Mouse (Mus musculus) Muller cell, postnatal 12 days (primary cell): ENCODE results near the gene Pbrm1.

Source experiments
- DNase-seq: peaks from one replicate; pipeline ENCODE4 v3.0.0-alpha.2; 2015; ENCODE audit errors: inconsistent ontology term

The Pbrm1 gene

DNA sequence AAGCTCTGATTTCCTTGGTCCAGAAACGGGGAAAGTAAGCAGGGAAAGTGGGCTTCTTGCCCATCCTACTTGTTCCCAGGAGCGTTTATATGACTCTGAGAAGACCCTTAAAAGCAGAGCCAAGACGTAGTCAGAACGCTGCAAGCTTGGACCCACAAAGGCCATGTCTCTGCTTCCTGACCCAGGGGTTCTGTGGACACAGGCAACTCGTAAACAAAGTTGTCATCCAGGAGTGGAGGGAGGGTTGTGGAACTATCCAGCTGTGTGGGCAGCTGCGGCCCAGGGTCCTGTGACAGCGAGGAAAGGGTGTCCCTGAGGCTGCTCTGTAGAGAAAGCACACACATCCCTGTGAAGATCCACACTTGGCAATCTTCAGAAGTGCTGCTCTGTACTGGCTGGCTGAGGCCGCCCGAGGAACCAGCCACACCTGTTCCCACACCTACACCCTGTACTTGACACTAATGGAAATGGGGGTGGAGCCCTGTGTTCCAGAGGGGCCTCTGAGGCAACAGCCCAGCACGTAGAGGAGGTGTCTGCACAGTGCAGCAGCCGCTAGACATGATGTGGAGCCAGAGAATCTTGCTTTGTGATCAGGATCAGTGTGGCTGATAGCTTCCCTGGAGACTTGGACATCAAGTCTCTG is 114.2 kb downstream of the Pbrm1 start:
- peak; percentile 11 for DNase-seq

DNA sequence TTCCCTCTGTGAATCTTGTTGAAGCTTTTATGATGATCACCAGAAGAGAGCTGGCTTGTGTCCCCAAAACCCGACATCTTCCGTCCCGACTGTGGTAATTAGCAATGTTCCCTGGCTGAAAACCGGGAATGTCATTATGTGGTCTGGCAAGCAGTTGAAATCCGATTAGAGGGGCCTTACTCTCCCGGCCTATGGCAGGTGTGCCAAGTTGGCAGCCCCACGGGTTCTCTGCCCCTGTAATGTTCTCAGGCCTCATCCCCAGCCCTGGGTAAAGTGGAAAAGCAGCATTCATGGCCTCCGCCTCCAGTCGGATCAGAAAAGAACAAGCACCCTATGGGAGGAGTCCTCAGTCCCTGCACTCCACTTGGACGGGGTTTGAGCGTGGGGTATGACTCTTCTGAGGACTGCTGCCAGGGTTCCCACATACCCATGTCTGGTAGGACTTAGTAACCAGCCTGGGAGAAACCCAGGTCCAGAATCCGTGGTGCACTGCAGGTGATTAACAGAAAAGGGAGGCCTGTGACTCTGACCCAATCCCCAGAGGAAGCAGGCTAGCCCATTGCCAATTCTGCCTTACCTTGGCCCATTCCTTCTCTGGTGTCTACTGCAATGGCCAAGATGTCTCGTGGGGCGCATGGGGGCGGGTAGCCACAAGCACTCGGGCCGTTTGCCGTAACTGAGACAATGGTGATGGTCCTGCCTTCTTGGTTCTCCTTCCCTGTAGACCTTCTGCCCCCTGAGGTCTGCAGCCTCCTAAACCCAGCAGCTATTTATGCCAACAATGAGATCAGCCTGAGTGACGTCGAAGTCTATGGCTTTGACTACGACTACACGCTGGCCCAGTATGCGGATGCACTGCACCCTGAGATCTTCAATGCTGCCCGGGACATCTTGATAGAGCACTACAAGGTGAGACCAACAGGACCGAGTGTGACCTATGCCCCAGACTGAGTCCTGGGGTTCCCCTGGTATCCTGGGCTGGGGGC is 115.4 kb downstream of the Pbrm1 start:
- DNase-seq, result peak; percentile 77

DNA sequence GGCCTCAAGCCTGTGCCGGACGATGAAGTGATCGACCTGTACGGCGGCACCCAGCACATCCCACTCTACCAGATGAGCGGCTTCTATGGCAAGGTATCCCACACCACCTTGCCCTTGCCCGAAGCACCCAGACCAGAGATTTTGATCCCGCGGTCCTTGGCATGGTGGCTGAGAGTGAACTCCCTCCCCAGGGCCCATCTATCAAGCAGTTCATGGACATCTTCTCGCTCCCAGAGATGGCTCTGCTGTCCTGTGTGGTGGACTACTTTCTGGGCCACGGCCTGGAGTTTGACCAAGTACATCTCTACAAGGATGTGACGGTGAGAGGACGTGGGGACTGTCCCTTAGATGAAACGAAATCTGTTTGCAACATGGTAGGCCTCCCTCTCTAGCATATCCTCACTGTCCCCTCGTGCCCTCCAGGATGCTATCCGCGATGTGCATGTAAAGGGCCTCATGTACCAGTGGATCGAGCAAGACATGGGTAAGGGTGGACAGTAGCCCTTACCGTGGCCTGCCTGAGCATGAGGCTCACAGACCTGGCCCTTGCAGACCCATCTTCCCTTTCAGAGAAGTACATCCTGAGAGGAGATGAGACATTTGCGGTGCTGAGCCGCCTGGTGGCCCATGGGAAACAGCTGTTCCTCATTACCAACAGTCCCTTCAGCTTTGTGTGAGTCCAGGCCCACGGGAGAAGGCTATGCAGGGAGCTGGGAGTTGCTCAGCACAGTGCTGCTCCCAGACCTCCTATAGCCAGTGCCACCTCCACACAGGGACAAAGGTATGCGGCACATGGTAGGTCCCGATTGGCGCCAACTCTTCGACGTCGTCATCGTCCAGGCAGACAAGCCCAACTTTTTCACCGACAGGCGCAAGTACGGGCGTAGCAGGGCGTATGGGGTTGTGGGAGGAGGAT is 116.8 kb downstream of the Pbrm1 start:
- no peak for DNase-seq

DNA sequence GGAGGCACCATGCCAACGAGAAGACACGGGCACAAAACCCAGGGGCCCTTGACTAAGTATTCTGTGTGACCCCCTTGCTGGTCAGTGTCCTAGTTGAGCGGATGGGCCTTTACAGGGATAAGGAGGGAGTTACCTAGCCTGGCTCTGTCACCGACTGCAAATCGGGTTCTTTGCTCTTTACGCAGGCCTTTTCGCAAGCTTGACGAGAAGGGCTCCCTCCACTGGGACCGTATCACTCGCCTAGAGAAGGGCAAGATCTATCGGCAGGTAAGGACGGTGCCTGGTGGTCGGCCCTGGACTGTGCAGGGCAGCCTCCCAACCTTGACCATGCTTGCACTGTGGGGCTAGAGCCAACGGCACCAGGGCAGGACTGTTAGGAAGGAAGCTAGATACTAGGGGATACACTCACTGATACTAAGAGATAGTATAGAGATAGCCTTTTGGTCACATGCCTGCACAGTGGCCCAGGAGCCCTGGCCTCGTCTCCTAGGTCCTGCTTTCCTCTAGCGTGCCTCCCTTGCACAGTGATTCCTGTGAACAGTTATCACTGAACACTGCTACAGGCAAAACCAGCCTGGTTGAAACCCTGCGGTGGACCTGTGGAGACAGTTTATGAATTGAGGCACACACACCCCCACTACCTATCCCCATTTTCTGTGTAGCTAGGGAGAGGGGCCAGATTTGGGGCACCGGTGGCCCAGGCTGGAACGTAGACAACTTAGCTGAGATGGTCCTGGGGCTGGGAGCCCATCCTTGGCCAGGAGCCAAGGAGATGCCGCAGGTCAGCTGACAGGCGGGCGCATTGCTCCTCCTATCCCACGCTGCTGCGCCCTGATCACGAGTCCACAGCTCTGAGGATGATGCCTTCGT is 117.7 kb downstream of the Pbrm1 start:
- DNase-seq, result no peak

DNA sequence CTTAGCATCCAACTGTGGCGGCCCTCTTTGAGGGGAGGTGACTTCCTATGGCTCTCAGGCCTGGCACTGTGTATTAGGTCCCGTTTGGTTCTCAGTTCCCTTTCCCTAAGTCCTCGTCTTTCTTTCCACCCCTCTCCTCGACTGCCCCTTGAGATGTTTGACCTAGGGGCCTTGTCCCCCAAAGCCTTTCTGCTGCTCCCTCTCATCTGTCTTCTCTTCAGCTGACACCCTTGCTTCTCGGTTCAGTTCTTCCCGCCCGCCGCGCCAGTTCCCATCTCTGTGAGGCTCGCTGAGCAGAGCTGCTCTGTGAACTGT is 118.3 kb downstream of the Pbrm1 start:
- no peak for DNase-seq

DNA sequence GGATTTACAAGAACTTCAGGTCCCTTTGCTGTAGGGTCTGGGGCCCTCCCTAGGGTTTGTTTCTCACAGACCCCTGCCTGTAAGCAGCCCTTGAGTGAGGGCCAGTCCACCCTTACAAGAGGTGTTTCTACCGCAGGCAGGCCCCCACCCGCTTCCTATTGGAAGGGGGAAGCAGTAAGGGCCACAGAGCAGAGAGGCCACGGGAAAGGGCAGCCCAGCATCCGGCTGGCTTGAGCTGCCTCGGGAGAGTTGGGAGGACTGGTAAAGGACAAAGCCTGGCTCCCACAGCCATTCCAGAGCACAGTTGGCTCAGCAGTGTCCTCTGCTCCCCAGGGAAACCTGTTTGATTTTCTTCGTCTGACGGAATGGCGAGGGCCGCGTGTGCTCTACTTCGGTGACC is 118.9 kb downstream of the Pbrm1 start:
- no peak for DNase-seq

DNA sequence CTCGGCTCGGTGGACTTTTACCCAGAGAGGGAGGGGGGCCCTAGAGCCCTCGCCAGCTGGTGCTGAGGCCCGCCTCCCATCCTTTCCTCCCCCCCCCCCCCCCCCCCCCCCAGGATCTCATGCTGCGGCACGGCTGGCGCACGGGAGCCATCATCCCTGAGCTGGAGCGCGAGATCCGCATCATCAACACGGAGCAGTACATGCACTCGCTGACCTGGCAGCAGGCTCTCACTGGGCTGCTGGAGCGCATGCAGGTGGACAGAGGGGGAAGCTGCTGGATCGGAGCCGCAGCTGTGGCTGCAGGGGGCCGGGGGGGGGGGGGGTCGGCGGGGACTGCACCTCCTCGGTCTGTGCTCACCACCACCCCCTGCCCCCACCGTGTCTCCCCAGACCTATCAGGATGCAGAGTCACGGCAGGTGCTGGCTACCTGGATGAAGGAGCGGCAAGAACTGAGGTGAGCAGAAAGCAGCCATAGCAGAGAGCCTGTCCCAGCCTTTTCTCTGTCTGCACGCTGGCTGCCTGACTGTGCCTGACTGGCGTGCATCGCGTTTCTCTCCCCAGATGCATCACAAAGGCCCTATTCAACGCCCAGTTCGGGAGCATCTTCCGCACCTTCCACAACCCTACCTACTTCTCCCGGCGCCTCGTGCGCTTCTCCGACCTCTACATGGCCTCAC is 119.4 kb downstream of the Pbrm1 start:
- no peak for DNase-seq

DNA sequence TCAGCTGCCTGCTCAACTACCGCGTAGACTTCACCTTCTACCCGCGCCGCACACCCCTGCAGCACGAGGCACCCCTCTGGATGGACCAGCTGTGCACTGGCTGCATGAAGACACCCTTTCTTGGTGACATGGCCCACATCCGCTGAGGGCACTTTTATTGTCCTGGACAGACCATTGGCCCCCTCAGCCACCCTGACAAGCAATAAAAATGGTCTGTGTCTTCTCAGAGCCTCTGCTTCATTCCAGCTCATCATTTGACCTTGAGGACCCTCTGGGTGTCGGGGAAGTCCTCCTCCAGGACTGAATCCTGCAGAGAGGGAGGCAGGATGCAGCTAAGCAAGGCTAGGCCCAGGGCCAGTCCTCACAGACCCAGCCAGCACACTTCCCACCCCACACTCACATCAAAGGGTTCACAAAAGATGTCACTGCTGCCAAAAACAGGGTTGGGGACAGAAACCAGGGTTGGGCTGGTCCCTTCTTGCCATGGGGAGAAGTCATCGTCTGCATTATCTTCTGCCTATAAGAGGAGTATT is 120.0 kb downstream of the Pbrm1 start:
- no peak for DNase-seq

DNA sequence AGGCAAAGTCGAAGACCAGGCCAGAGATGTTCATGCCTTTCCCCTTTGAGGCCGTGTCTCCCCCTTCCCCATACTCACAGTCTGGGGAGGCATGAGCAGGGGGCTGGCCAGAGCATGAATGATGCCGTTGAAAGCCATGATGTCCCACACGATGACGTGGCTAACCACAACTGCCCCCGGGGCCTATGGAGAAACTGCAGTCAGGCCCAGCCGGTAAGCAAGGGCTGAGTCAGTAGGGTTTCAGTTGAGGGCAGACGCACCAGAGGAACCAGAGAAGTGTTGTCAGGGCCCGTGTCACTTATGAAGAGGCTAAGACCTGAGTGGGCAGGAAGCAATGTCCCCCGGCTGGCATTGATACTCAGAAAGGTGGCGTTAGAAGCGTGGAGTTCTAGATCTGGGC is 120.7 kb downstream of the Pbrm1 start:
- no peak for DNase-seq

DNA sequence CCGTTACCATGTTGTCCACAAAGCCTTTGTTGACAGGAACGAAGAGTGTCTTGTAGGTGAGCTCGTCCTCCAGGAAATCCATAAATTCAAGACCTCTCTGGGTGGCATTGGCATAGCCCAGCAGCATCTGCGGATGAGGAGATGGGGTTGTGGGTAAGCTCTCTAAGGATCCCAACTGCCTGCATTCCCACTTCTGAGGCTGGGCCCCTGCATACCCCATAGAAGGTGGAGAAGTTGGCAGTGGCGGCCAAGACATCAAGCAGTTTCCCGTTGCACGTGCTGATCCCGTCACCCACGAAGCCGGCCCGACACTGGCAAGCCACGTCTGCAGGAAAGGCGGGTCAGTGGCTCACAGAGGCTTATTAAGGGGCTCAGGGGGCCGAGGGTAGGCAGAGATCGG is 121.2 kb downstream of the Pbrm1 start:
- no peak for DNase-seq

DNA sequence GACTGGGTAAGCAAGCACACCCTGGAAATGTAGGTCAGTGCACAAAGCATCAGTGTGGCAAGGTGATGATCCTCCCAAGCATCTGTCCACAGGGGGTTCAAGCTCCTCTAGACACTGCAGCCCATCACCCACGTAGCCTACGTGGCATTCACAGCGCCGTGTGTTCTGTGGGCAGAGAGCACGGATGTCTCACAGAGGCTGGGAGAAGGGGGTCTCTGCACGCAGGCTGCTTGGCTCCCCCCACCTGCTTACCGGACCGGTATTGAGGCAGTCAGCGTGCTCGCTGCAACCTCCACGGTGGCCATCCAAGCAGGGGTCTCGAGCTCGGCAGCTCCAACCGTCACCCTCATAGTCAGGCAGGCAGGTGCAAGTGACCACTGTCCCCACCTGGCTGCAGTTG is 122.1 kb downstream of the Pbrm1 start:
- no peak for DNase-seq

DNA sequence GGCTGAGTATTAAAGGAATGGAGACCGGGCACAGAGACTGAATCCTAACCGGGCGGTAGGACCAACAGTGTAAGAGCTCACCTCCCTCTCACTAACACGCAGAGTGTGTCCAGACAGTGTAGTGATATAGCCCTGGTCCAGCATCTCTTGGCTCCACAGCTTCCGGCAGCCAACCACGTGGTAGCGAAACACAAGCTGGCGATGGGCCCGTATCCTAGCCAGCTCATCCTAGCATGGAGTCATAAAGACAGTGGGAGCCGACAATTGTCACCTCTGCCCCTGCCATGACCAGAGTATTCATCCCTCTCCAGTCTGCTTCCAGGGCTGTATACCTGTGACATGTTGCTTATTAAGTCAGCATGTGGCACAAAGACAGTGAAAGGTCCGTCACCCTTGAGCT is 126.8 kb downstream of the Pbrm1 start:
- no peak for DNase-seq

DNA sequence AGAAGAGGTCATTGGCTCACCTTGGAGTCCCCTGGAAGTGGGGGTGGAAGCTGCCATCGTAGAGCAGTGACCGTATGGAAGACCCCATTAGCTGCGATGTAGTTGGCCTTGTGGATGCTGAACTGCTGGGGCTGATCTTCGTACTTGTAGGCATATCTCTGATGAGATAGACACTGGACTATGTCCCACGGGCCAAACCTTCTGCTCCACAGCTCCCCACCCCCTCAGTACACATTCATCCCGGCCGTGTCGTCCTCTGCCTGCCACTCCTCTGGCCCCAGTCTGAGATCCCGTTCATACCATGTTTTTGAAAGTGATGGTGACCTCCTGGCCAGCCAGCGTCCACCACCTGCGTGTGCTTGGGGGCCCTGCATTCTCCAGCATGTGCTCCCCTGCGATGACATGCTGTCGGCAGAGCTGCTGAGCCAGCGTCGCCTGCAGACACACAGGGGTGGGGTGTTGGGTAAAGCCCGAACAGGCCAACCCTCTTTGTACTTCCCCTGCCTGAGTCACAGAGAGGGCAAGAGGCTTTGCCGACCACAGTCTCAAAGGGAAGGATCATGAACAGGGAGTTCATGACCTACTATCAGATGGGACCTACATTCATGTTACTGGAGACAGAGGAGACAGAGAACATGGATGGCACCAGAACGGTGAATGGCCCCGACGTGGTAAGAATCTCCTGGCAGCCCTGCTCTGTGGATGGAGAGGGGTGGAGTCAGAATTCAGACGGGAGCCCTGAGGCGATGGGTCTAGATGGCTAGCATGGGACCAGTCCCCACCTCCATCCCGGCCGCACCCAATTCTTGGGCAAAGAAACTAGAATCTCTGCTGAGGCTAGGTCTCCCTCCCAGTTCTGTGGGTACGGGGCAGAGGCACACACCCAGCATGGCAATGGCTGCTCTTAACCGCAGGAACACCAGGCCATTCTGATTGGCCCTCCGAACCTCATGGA is 141.5 kb downstream of the Pbrm1 start:
- DNase-seq, result peak; percentile 19

DNA sequence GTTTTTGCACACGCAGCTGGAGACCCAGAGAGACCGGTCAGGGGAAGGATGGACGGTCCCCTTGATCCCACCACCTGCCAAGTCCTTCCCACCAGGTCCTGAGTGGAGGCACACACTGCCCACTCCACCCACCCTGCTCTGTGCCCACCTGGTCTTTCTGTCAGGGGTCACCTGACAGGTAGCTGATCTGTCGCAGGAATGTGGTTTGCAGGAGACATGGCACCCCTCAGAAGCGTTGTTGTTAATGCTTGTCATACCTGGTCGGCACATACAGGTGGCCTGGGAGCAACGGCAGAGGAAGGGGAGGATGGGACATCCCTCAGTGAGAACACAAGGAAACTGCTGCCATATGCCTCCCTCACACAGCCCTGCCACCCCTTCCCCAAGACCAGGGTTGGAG is 142.3 kb downstream of the Pbrm1 start:
- no peak for DNase-seq

DNA sequence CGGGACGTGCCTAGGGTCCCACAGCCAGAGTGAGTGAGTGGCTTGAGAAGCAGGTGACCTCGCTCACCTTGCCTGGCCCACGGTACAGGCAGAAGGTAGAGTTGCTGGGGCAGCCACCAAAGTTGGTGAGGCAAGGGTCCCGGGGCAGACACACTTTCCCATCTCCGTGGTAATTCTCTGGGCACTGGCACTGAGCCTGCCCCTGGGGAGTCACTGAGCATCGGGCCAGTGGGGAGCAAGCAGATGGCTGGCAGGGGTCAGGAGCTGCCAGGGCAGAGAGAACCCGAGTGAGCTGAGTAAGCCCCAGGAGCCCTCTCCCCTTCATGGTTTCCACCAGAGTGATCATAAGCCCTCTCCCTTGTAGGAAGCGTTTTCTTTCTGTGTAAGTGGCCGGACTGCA is 142.7 kb downstream of the Pbrm1 start:
- DNase-seq, result no peak

DNA sequence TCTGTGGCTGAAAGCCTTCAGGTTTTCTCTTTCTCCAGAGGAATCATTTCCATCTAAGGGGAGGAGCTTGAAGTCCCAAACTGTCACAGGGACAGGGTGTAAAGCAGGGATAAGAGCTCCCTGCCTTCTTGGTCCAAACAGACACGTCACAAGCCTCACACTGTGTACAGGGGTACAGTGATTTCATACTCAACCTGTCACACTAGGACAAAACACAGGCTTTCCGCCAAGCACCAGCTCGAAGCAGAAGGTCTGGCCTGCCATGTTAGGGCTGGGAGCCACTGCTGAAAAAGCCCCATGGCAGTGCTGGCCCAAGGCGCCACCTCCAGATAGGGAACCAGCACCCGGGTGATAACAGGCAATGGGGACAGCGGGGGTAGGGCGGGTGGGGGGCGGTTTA is 145.1 kb downstream of the Pbrm1 start:
- no peak for DNase-seq

DNA sequence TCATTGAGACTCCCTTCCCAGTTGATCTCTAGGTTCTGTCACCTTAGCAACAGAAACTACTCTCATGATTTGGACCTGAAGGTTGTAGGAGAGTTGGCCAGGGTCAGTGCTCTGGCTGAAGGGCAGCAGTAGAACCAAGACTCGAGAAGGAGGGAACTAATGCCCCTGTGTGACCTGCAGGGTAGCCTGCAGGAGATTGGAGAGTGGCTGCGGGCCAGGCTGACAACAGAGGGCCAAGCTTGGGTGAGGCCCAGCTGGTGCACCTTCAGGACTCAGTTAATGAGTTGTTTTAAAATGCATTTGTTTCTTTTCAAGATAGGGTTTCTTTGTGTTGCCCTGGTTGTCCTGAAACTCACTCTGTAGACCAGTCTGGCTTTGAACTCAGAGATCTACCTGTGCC is 146.1 kb downstream of the Pbrm1 start:
- DNase-seq, result no peak

DNA sequence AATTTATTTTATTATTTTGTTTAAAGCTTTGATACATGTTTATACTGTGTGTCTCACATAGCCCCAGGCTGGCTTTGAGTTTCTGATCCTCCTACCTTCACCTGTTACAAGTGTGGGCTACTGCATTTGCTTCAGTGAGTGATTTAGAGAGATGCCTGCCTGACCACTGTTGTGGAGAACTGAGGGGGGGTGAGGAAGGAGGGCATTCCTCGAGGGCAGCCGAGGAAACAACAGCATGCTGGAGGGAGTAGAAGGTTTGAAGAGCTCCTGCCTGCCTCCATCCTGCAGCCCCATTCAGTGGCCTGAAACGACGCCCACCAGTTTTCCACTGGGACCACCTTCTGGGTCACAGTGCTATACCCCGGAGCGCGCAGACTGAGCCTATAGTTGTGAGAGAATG is 146.5 kb downstream of the Pbrm1 start:
- DNase-seq, result no peak

DNA sequence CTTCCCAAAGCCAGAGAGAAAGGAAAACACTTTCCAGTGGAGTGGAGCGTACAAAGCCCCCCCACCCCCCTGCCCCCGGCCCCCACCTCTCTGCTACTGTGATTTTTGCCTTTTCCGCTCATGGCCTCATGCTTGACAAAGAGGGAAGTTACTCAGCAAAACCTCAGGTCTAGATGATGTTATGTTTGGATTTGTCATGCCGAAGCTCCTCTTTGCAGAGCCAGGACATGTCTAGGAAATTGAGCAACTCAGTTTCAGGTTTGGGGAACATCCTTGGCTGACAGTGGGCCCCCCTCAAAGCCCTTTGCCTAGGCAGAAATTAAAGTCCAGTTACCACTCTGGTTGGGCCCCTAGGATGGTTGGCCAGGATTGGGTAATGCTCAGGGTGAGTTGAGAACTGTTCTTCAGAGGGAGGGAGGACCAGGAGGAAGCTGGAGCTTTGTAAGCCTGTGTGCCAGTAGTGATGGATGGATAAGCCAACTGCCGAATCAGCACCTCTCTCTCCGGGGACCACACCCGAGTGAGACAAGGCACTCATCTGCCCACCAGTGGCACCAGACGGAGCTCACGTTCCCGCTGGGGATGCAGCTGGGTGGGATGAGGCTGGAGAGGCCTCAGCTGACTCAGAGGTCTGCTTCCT is 147.2 kb downstream of the Pbrm1 start:
- no peak for DNase-seq
